Mouse (Mus musculus) embryonic facial prominence, embryonic 14.5 days (tissue): ENCODE results near the gene E2f3. TPM values are rescaled to one million over a fixed set of nuclear protein-coding genes. Genes with fewer than 3 reads are reported as not detected.

ENCODE experiments used
- ATAC-seq: fragments of 200-750 bp; cut with Nextera tagmentation; 2 replicates; pipeline ENCODE4 v1.8.0; 2017; ENCODE audit warnings: low read depth, moderate number of reproducible peaks, moderate TSS enrichment
- DNase-seq: peaks from one replicate; pipeline ENCODE4 v3.0.0-alpha.2; 2015; ENCODE audit warnings: low spot score
- H3K27ac ChIP-seq: fragments of 300-500 bp; sonication (generic); replicated peaks from 2 replicates; pipeline ENCODE4 v1.5.1; 2014; ENCODE audit warnings: low read depth, mild to moderate bottlenecking, low read length, moderate library complexity
- H3K27me3 ChIP-seq: fragments of 300-500 bp; sonication (generic); replicated peaks from 2 replicates; pipeline ENCODE4 v1.6.1; 2014; ENCODE audit warnings: low read length; ENCODE audit not compliant: control insufficient read depth, insufficient read depth
- H3K36me3 ChIP-seq: fragments of 300-500 bp; sonication (generic); 2 replicates; pipeline ENCODE4 v1.6.1; 2014; ENCODE audit warnings: low read length, mixed read lengths; ENCODE audit not compliant: control insufficient read depth, insufficient read depth
- H3K4me1 ChIP-seq: fragments of 300-500 bp; sonication (generic); 2 replicates; pipeline ENCODE4 v1.6.1; 2014; ENCODE audit warnings: antibody characterized with exemption, low read length; ENCODE audit not compliant: control insufficient read depth, insufficient read depth
- H3K4me2 ChIP-seq: fragments of 300-500 bp; sonication (generic); 2 replicates; pipeline ENCODE4 v1.6.1; 2014; ENCODE audit warnings: low read depth, mild to moderate bottlenecking, low read length, moderate library complexity, mixed read lengths
- H3K4me3 ChIP-seq: fragments of 300-500 bp; sonication (generic); 2 replicates; pipeline ENCODE4 v1.5.1; 2014; ENCODE audit warnings: low read depth, mild to moderate bottlenecking, low read length
- H3K9ac ChIP-seq: fragments of 300-500 bp; sonication (generic); 2 replicates; pipeline ENCODE4 v1.6.1; 2014; ENCODE audit warnings: low read depth, mild to moderate bottlenecking, low read length, moderate library complexity, mixed read lengths
- H3K9me3 ChIP-seq: fragments of 300-500 bp; sonication (generic); 2 replicates; pipeline ENCODE4 v1.6.1; 2016; ENCODE audit warnings: low read length; ENCODE audit not compliant: control insufficient read depth
- WGBS: fragments of 180-500 bp; shearing (Covaris S2); extraction: QIAGEN DNeasy Blood & Tissue Kit; methylation state at CpG from one replicate; pipeline ENCODE4 v1.1.7; 2014; 5-methylcytosine and 5-hydroxymethylcytosine counted together
- polyA plus RNA-seq: library from polyadenylated mRNA; unstranded; fragments of >200 nt; fragmentation: Nextera tagmentation; extraction: Ambion mirVana; gene quantifications from 2 replicates; pipeline ENCODE4 v1.2.1, GENCODE M21; 2014

E2f3 gene
- polyA plus RNA-seq, 1 experiment from 2014 or later, result 9.7 TPM

- no peak for ATAC-seq
These were observed 46.5 kb downstream of the E2f3 start for GRCm38 (mm10) chr13:29939399-29939798.

GRCm38 (mm10) chr13:29938776-29939175, 47.1 kb downstream of the E2f3 start:
- ATAC-seq, result no peak
- Histone ChIP-seq H3K9ac (no peak overlapping the region), H3K4me1 (0 out of 2 replicates have a peak, but pooled peaks cover 8% of the 10 kb centered on the region), H3K36me3 (peaks cover 19% of the 10 kb centered on the region), H3K9me3 (peaks cover 8% of the 10 kb centered on the region; the same call in 1 of the 2 replicates), H3K27ac (no peak overlapping the region), H3K4me3 (no peak overlapping the region), H3K4me2 (no peak overlapping the region), H3K27me3 (no peaks in the 10 kb centered on the region)
- DNase-seq, result no peak
- 78% methylated on average over 6 of the region's 6 CpGs for WGBS

More at GRCm38 (mm10) chr13:29939399-29939798, 46.5 kb downstream of the E2f3 start:
- Histone ChIP-seq H3K36me3 (peaks cover 19% of the 10 kb centered on the region), H3K27me3 (no peaks in the 10 kb centered on the region), H3K9me3 (peaks cover 8% of the 10 kb centered on the region; the same call in 1 of the 2 replicates), H3K4me3 (no peak overlapping the region), H3K4me1 (peaks cover 12% of the 10 kb centered on the region; the same call in 1 of the 2 replicates), H3K9ac (no peak overlapping the region), H3K4me2 (no peak overlapping the region), H3K27ac (no peak overlapping the region)
- DNase-seq, result no peak
- 66% methylated on average over 4 of the region's 4 CpGs for WGBS

- no peak for DNase-seq
- Histone ChIP-seq H3K4me2 (no peak overlapping the region), H3K9ac (no peak overlapping the region), H3K27ac (no peak overlapping the region), H3K36me3 (0 out of 2 replicates have a peak, but pooled peaks cover 7% of the 10 kb centered on the region), H3K4me1 (no peaks in the 10 kb centered on the region), H3K27me3 (no peaks in the 10 kb centered on the region), H3K9me3 (no peaks in the 10 kb centered on the region), H3K4me3 (no peak overlapping the region)
- ATAC-seq, result no peak
- 59% methylated on average over 3 of the region's 3 CpGs for WGBS
These were observed 59.7 kb downstream of the E2f3 start for GRCm38 (mm10) chr13:29926168-29926567.

- no peak overlapping the region for H3K9ac ChIP-seq
- no peaks in the 10 kb centered on the region for H3K27me3 ChIP-seq
- WGBS, result 72% methylated on average over 7 of the region's 7 CpGs
- no peak overlapping the region for H3K4me3 ChIP-seq
- H3K27ac ChIP-seq, result no peak overlapping the region
- H3K36me3 ChIP-seq, result peaks cover 50% of the 10 kb centered on the region
- H3K4me2 ChIP-seq, result no peak overlapping the region
- DNase-seq (no peak), ATAC-seq (no peak)
- no peaks in the 10 kb centered on the region for H3K9me3 ChIP-seq
- no peaks in the 10 kb centered on the region for H3K4me1 ChIP-seq
These were observed 66.0 kb downstream of the E2f3 start for GRCm38 (mm10) chr13:29919841-29920240.

- no peak for DNase-seq
- WGBS, result 39% methylated on average over 1 of the region's 1 CpGs
- no peak overlapping the region for H3K9ac ChIP-seq
- H3K9me3 ChIP-seq, result no peaks in the 10 kb centered on the region
- H3K27me3 ChIP-seq, result no peaks in the 10 kb centered on the region
- 0 out of 2 replicates have a peak, but pooled peaks cover 5% of the 10 kb centered on the region for H3K4me1 ChIP-seq
- H3K27ac ChIP-seq, result no peak overlapping the region
- H3K4me2 ChIP-seq, result no peak overlapping the region
- no peak overlapping the region for H3K4me3 ChIP-seq
- ATAC-seq, result no peak
- peaks cover 69% of the 10 kb centered on the region for H3K36me3 ChIP-seq
These were observed 69.3 kb downstream of the E2f3 start for GRCm38 (mm10) chr13:29916561-29916960.

GRCm38 (mm10) chr13:29913606-29914005, 72.3 kb downstream of the E2f3 start:
- Histone ChIP-seq H3K4me2 (no peak overlapping the region), H3K9me3 (no peaks in the 10 kb centered on the region), H3K27ac (no peak overlapping the region), H3K4me1 (0 out of 2 replicates have a peak, but pooled peaks cover 5% of the 10 kb centered on the region), H3K27me3 (no peaks in the 10 kb centered on the region), H3K4me3 (no peak overlapping the region), H3K9ac (no peak overlapping the region), H3K36me3 (peaks cover 88% of the 10 kb centered on the region)
- no peak for DNase-seq
- ATAC-seq, result no peak
- 42% methylated on average over 10 of the region's 10 CpGs for WGBS

DNA sequence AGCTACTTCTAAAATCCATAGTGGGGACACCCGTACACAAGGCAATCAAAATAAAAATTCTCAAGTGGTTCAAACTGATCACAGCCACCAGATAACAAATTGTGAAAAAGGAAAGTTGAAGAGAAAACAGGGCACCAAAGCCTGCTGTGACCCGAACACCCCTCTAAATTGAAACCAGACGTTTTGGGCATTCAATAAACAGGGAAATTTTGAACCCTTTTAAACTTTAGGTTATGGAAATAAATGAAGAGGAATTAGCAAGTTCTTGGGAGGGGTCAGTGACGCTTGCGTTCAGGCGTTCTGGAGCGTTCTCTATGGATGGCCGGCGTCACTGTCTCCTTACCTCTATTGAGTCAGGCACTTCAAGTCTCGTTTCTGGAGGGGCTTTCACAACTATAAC, 72.8 kb downstream of the E2f3 start:
- Histone ChIP-seq H3K36me3 (peaks cover 88% of the 10 kb centered on the region), H3K9ac (no peak overlapping the region), H3K4me3 (no peak overlapping the region), H3K9me3 (no peaks in the 10 kb centered on the region), H3K27me3 (no peaks in the 10 kb centered on the region), H3K4me2 (no peak overlapping the region), H3K27ac (no peak overlapping the region), H3K4me1 (0 out of 2 replicates have a peak, but pooled peaks cover 5% of the 10 kb centered on the region)
- WGBS, result 47% methylated on average over 10 of the region's 10 CpGs
- no peak for DNase-seq
- no peak for ATAC-seq

DNA sequence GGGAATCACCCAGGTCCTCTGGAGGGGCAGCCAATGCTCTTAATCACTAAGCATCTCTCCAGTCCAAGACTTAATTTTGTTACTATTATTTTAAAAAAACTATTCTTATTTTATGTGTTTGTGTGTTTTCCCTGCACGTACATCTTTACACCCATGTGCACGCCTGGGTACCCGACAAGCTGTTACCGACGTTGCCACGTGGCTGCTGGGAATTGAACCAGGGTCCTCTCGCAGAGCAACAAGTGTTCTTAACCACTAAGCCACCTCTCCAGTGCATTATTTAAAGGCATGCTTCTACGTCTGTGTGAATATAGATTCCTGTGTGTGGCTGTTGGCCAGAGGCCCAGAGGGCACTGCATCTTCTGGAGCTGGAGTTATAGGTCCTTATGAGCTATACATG, 73.6 kb downstream of the E2f3 start:
- Histone ChIP-seq H3K27me3 (no peaks in the 10 kb centered on the region), H3K36me3 (peaks cover 88% of the 10 kb centered on the region), H3K9ac (no peak overlapping the region), H3K4me1 (0 out of 2 replicates have a peak, but pooled peaks cover 5% of the 10 kb centered on the region), H3K9me3 (no peaks in the 10 kb centered on the region), H3K4me3 (no peak overlapping the region), H3K4me2 (no peak overlapping the region), H3K27ac (no peak overlapping the region)
- ATAC-seq (no peak), DNase-seq (no peak)
- 89% methylated on average over 8 of the region's 8 CpGs for WGBS

- WGBS, result 96% methylated on average over 3 of the region's 3 CpGs
- Histone ChIP-seq H3K9me3 (0 out of 2 replicates have a peak, but pooled peaks cover 2% of the 10 kb centered on the region), H3K4me1 (0 out of 2 replicates have a peak, but pooled peaks cover 5% of the 10 kb centered on the region), H3K27me3 (no peaks in the 10 kb centered on the region), H3K4me3 (no peak overlapping the region), H3K9ac (no peak overlapping the region), H3K36me3 (peaks cover 87% of the 10 kb centered on the region), H3K27ac (no peak overlapping the region), H3K4me2 (no peak overlapping the region)
- no peak for DNase-seq
- ATAC-seq, result no peak
These were observed 74.7 kb downstream of the E2f3 start for GRCm38 (mm10) chr13:29911141-29911540.
